Mouse (Mus musculus) bone marrow, adult 2 months (tissue): ENCODE data around the gene Utp20.

Experiments
- CTCF ChIP-seq: fragments of 200-500 bp; IDR thresholded peaks from 2 replicates; pipeline ENCODE4 v1.5.1; 2011; ENCODE audit warnings: low read length, control low read depth; ENCODE audit not compliant: control insufficient read depth, insufficient read depth
- POLR2A ChIP-seq: fragments of 200-500 bp; IDR thresholded peaks from 2 replicates; pipeline ENCODE4 v1.6.1; 2011; ENCODE audit warnings: low read depth, mild to moderate bottlenecking, control low read depth, low read length, borderline replicate concordance; ENCODE audit not compliant: control insufficient read depth

GRCm38 (mm10) chr10:88725343-88725742 lies 101.3 kb downstream of the Utp20 start:
- TF ChIP-seq POLR2A (no peak), CTCF (no peak)
